Mouse (Mus musculus): ENCODE measurements around the gene Nt5c3b.

Nt5c3b gene

GRCm38 (mm10) chr11:100441797-100442196 lies at the start of gene Nt5c3b, which contains the start of gene Klhl10:
Gene Nt5c3b, minus strand, starts transcription at chr11:100441808.
Gene Klhl10, plus strand, starts transcription at chr11:100441917.
- DNase-seq (ENCODE audit: low spot score in 2 of 2): no peak

GRCm38 (mm10) chr11:100490951-100491350 lies 49.3 kb upstream of the Nt5c3b start:
- DNase-seq (ENCODE audit: low spot score in 2 of 2): no peak

- DNase-seq (ENCODE audit: low spot score in 2 of 2): no peak
Observed at GRCm38 (mm10) chr11:100485801-100486538, 44.4 kb upstream of the Nt5c3b start.

- no peak for DNase-seq (ENCODE audit: low spot score in 2 of 2)
Observed at GRCm38 (mm10) chr11:100484461-100484860, 42.9 kb upstream of the Nt5c3b start.

GRCm38 (mm10) chr11:100479152-100479551 lies 37.5 kb upstream of the Nt5c3b start:
- DNase-seq (ENCODE audit: low spot score in 2 of 2): peak; percentile 18 to 24

GRCm38 (mm10) chr11:100476281-100476680 lies 34.7 kb upstream of the Nt5c3b start:
- DNase-seq (ENCODE audit: low spot score in 2 of 2): no peak

GRCm38 (mm10) chr11:100472935-100473295 lies 31.3 kb upstream of the Nt5c3b start:
- DNase-seq (ENCODE audit: low spot score in 2 of 2): no peak

GRCm38 (mm10) chr11:100472197-100472934 lies 30.8 kb upstream of the Nt5c3b start, which contains the start of gene Klhl11:
Gene Klhl11, minus strand, starts transcription at chr11:100472741.
- peak; percentile 78 to 85 for DNase-seq (ENCODE audit: low spot score in 2 of 2)

- DNase-seq (ENCODE audit: low spot score in 2 of 2): no peak
Observed at GRCm38 (mm10) chr11:100471352-100472196, 30.0 kb upstream of the Nt5c3b start.

- no peak for DNase-seq (ENCODE audit: low spot score in 2 of 2)
Observed at GRCm38 (mm10) chr11:100465833-100466232, 24.2 kb upstream of the Nt5c3b start.

- no peak for DNase-seq (ENCODE audit: low spot score in 2 of 2)
Observed at GRCm38 (mm10) chr11:100465229-100465792, 23.7 kb upstream of the Nt5c3b start.

- DNase-seq (ENCODE audit: low spot score in 2 of 2): no peak
Observed at GRCm38 (mm10) chr11:100462699-100463098, 21.1 kb upstream of the Nt5c3b start.

GRCm38 (mm10) chr11:100457711-100458110 lies 16.1 kb upstream of the Nt5c3b start:
- no peak for DNase-seq (ENCODE audit: low spot score in 2 of 2)

- DNase-seq (ENCODE audit: low spot score in 2 of 2): no peak
Observed at GRCm38 (mm10) chr11:100457247-100457646, 15.6 kb upstream of the Nt5c3b start.

- no peak for DNase-seq (ENCODE audit: low spot score in 2 of 2)
Observed at GRCm38 (mm10) chr11:100442625-100443024, 1.0 kb upstream of the Nt5c3b start.

- peak; percentile 77 to 80 for DNase-seq (ENCODE audit: low spot score in 2 of 2)
Observed at GRCm38 (mm10) chr11:100440691-100441522, 701 bp downstream of the Nt5c3b start.

- no peak for DNase-seq (ENCODE audit: low spot score in 2 of 2)
Observed at GRCm38 (mm10) chr11:100437901-100438300, 3.7 kb downstream of the Nt5c3b start.

GRCm38 (mm10) chr11:100435678-100436246 lies 5.8 kb downstream of the Nt5c3b start:
- no peak for DNase-seq (ENCODE audit: low spot score in 2 of 2)

- no peak for DNase-seq (ENCODE audit: low spot score in 2 of 2)
Observed at GRCm38 (mm10) chr11:100432002-100432401, 9.6 kb downstream of the Nt5c3b start.

GRCm38 (mm10) chr11:100430052-100430451 lies 11.6 kb downstream of the Nt5c3b start:
- DNase-seq (ENCODE audit: low spot score in 2 of 2): no peak

Data from urinary bladder, adult 18-20 months (tissue).